Mouse (Mus musculus): ENCODE measurements around the gene Akap5. TPM values are rescaled to one million over a fixed set of nuclear protein-coding genes. Genes with fewer than 3 reads are reported as not detected.
A peak's percentile ranks its signal among the peaks of the same experiment; 100 is the strongest.

Akap5 gene
- polyA plus RNA-seq, 1 experiment from 2014 or later: 7.4 TPM

DNA sequence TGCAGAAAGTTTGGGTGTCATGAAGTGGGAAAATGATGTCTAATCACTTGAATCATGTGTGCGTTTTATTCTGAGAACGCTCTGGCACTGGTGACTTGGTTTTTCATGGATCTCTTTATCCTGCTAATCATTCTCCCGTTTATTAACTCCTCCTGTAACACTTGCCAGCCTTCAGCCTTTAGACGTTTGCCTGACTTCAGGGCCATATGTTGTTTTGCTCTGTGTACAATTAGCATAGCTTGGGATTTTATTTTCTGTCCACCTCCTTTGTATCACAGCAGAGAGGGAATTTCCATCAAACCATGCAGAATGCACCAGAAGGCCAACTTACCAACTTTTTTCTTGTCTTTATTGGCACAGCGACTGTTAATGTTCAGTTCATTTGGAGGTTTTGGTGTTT is 26.9 kb upstream of the Akap5 start:
- WGBS: 51% methylated on average over 5 of the region's 5 CpGs
- peak; percentile 76 for ATAC-seq (replicated peaks)
- peaks cover 3% of the 10 kb centered on the region for H3K4me1 ChIP-seq
- H3K27ac ChIP-seq (replicated peaks): no peak overlapping the region
- no peak overlapping the region for H3K9ac ChIP-seq (replicated peaks)
- no peak overlapping the region for H3K4me2 ChIP-seq (replicated peaks)
- peaks cover 35% of the 10 kb centered on the region; the same call in 1 of the 2 replicates for H3K36me3 ChIP-seq
- no peaks in the 10 kb centered on the region for H3K9me3 ChIP-seq
- H3K27me3 ChIP-seq: no peaks in the 10 kb centered on the region
- no peak overlapping the region for H3K4me3 ChIP-seq

DNA sequence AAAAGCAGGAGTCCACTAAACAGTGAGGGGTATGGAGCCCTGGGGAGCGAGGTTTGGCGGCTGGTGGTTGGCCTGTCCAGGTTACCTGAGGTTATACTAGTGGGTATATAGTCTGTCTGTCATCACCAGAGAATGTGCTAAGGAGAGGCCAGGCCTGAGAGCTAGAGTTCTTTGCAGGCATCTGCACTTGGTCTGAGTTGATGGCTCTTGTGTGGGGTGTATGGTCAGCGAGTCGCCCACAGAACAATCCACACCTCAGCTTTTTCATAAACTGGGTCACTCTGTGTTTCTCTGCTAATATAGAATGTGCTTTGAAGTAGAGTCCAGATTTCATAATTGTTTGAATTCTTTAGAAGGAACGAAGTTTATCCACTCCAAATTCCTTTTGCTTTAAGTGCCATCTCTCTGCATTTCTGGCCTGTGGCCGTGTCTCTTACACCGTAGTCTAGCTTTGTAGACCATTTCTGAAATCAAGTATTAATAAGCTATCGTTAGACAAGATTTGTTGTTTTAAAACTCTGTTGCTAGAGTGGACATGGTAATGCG is 25.3 kb upstream of the Akap5 start:
- H3K4me3 ChIP-seq: no peak overlapping the region
- H3K4me1 ChIP-seq: peaks cover 12% of the 10 kb centered on the region
- no peak overlapping the region for H3K4me2 ChIP-seq (replicated peaks)
- no peak overlapping the region for H3K9ac ChIP-seq (replicated peaks)
- no peaks in the 10 kb centered on the region for H3K9me3 ChIP-seq
- H3K27ac ChIP-seq (replicated peaks): no peak overlapping the region
- H3K27me3 ChIP-seq: no peaks in the 10 kb centered on the region
- H3K36me3 ChIP-seq: peaks cover 31% of the 10 kb centered on the region; the same call in 1 of the 2 replicates
- no peak for ATAC-seq (replicated peaks)
- 94% methylated on average over 9 of the region's 9 CpGs for WGBS

DNA sequence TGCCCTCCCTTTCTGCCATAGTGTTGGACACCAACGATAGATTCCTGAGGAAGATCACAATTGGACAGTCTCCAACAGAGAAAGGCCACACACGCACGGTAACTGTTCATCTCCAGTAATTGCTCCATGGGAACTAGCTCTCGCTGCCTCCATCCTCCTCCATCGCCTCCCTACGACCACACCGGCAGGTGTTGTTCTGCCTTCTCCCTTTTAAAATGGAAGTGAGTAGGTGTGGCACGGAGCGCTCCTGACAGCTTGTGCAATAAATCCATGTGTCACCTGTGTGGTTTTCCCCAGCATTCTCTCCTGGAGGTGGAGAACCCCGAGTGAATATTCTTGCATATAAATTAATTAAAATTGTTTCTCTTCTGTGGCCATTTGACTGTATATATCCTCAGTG is 24.3 kb upstream of the Akap5 start:
- H3K36me3 ChIP-seq: peaks cover 29% of the 10 kb centered on the region; the same call in 1 of the 2 replicates

DNA sequence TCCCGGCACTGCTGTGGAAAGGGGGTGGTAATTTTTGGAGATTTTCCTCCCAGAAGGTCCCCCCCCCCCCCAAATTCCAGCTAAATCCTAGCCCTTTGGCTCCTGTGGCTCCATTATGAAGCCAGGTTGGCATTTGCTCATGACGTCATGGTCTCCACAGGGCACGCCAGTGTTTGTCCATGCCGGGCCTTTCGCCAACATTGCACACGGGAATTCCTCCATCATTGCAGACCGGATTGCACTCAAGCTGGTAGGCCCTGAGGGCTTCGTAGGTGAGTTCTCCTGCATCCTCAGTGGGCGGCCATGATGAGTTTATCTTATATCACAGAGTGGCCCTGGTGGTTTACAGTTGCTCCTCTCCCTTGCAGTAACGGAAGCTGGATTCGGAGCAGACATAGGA is 21.2 kb upstream of the Akap5 start:
- Histone ChIP-seq H3K27ac (replicated peaks) (0 out of 2 replicates have a peak overlapping the region, but pooled peaks have one; percentile 59), H3K4me2 (replicated peaks) (no peak overlapping the region), H3K9me3 (no peaks in the 10 kb centered on the region), H3K4me1 (peaks cover 19% of the 10 kb centered on the region), H3K27me3 (no peaks in the 10 kb centered on the region), H3K4me3 (no peak overlapping the region), H3K36me3 (peaks cover 19% of the 10 kb centered on the region; the same call in 1 of the 2 replicates), H3K9ac (replicated peaks) (no peak overlapping the region)
- WGBS: 82% methylated on average over 11 of the region's 11 CpGs
- ATAC-seq (replicated peaks): peak; percentile 7; the same call in 1 of the 2 replicates

More for the DNA sequence above, 24.3 kb upstream of the Akap5 start:
- no peak for ATAC-seq (replicated peaks)
- Histone ChIP-seq H3K9me3 (no peaks in the 10 kb centered on the region), H3K9ac (replicated peaks) (no peak overlapping the region), H3K4me3 (no peak overlapping the region), H3K4me2 (replicated peaks) (no peak overlapping the region), H3K27me3 (no peaks in the 10 kb centered on the region), H3K27ac (replicated peaks) (no peak overlapping the region), H3K4me1 (peaks cover 12% of the 10 kb centered on the region)
- 86% methylated on average over 10 of the region's 10 CpGs for WGBS

DNA sequence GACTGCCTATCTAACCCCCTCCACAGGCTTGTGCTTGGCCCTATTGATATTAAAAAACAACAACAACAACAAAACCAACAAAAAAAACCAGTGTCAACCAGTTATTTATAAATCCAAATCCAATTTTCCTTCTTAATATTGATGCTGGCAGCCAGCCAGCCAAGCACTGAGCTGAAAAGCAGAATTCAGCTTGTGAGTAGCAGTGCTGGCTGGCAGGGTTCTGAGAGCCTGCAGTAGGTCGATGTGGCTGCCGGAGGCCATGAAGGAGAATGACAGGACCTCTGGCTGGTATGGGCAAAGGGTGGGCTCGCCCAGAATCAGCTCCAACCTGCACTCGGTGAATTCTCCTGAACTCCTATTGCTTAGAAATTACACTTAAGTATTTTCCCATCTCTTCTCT is 20.5 kb upstream of the Akap5 start:
- no peak overlapping the region for H3K4me2 ChIP-seq (replicated peaks)
- no peaks in the 10 kb centered on the region for H3K27me3 ChIP-seq
- no peak overlapping the region for H3K9ac ChIP-seq (replicated peaks)
- WGBS: 33% methylated on average over 4 of the region's 4 CpGs
- peak overlapping the region; percentile 59 for H3K27ac ChIP-seq (replicated peaks)
- no peaks in the 10 kb centered on the region for H3K9me3 ChIP-seq
- peaks cover 14% of the 10 kb centered on the region; the same call in 1 of the 2 replicates for H3K36me3 ChIP-seq
- ATAC-seq (replicated peaks): 0 out of 2 replicates have a peak, but pooled peaks have one; percentile 57
- no peak overlapping the region for H3K4me3 ChIP-seq
- peaks cover 19% of the 10 kb centered on the region for H3K4me1 ChIP-seq

DNA sequence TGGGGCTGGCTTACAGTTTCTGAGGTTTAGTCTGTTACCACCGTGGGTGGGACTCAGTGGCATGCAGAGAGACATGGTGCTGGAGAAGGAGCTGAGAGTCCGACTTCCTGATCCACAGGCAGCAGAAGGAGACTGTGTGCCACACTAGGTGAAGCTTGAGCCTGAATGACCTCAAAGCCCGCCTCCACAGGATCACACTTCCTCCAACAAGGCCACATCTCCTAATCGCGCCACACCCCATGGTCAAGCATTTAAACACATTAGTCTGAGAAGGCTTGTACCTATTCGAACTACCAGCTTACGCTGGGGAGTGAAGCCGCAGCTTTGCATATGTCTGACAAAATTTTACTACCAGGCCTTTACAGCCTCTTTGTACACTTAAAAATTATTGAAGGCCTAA is 19.6 kb upstream of the Akap5 start:
- no peaks in the 10 kb centered on the region for H3K9me3 ChIP-seq
- no peak overlapping the region for H3K27ac ChIP-seq (replicated peaks)
- no peak overlapping the region for H3K4me2 ChIP-seq (replicated peaks)
- no peak overlapping the region for H3K9ac ChIP-seq (replicated peaks)
- peaks cover 19% of the 10 kb centered on the region for H3K4me1 ChIP-seq
- no peaks in the 10 kb centered on the region for H3K27me3 ChIP-seq
- no peak for ATAC-seq (replicated peaks)
- H3K36me3 ChIP-seq: peaks cover 14% of the 10 kb centered on the region; the same call in 1 of the 2 replicates
- WGBS: 92% methylated on average over 8 of the region's 8 CpGs
- H3K4me3 ChIP-seq: no peak overlapping the region

DNA sequence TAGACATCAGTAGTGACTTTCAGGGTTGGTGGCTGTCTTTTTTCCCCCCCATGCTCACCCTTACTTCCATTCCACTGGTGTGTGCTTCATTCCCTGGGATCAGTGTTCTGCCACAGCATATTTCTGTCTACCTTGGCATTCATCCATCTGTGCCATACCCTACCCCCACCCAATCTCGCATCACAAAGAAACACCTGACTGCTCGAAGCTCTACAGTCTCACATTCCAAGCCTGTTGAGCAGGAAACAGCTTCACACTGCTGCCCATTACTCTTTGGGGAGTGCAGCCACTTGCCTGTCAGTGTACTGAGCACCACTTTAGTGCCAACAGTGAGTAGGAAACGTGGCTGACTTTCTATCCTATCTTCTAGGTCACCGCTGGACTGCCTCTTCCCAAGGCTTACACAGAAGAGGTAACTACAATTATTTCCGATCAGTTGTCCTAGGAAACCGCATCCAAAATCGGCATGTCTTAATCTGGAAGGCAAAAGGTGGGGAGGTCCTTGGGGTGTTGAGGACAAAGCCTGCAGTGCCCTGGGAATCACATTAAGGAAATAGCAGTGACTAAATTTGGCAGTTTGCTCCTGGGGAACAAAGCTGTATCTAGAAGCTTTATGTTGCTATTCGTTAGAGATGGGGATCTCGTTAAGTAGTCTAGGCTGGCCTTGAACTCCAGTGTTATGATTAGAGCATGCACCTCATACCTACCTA is 17.7 kb upstream of the Akap5 start:
- Histone ChIP-seq H3K4me2 (replicated peaks) (no peak overlapping the region), H3K4me1 (peaks cover 19% of the 10 kb centered on the region), H3K9me3 (no peaks in the 10 kb centered on the region), H3K9ac (replicated peaks) (no peak overlapping the region), H3K27ac (replicated peaks) (no peak overlapping the region), H3K36me3 (peaks cover 4% of the 10 kb centered on the region), H3K27me3 (no peaks in the 10 kb centered on the region), H3K4me3 (no peak overlapping the region)
- WGBS: 52% methylated on average over 9 of the region's 9 CpGs
- 0 out of 2 replicates have a peak, but pooled peaks have one; percentile 44 for ATAC-seq (replicated peaks)

DNA sequence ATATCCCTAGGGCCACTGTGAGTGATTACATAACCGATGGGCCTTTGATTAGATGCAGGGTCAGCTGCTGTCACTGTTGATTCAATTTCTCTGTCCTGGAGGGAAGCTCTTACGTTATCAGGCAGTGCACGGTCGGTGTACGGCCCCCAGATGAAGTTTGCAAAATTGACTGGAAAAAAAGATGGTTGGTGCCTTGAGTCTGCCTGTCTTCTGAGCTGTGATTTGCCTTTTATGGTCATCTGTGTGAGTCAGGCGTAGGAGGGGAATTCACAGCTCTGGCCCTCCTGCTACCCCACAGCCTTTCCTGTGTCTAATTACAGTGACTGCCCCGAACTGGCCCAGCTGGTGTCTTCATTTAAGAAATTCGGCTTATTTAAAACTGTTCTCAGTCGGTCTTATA is 16.7 kb upstream of the Akap5 start:
- Histone ChIP-seq H3K27me3 (no peaks in the 10 kb centered on the region), H3K4me3 (no peak overlapping the region), H3K27ac (replicated peaks) (no peak overlapping the region), H3K9ac (replicated peaks) (no peak overlapping the region), H3K9me3 (no peaks in the 10 kb centered on the region), H3K4me1 (peaks cover 19% of the 10 kb centered on the region), H3K4me2 (replicated peaks) (no peak overlapping the region), H3K36me3 (peaks cover 11% of the 10 kb centered on the region)
- ATAC-seq (replicated peaks): no peak
- WGBS: 72% methylated on average over 9 of the region's 9 CpGs

DNA sequence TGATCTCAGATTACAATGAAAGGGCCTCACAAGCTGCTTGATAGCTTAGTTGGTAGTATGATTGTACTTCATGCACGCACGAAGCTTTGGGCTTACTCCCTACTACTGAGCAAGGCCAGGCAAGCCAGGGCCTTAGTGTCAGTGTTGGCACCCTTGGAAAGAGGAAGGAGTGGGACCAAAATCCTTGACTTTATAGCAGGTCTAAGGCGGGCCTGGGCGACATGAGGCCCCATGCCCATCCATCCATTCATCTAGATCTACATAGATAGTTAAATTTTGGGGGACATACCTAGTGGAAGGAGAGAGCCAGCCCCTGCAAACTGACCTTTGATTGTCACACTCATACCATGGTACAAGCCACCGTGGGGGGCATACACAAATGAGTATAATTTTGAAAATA is 16.3 kb upstream of the Akap5 start:
- ATAC-seq (replicated peaks): no peak
- H3K36me3 ChIP-seq: peaks cover 13% of the 10 kb centered on the region
- no peaks in the 10 kb centered on the region for H3K9me3 ChIP-seq
- 94% methylated on average over 5 of the region's 5 CpGs for WGBS
- no peak overlapping the region for H3K27ac ChIP-seq (replicated peaks)
- H3K4me3 ChIP-seq: no peak overlapping the region
- no peak overlapping the region for H3K9ac ChIP-seq (replicated peaks)
- peaks cover 19% of the 10 kb centered on the region for H3K4me1 ChIP-seq
- H3K4me2 ChIP-seq (replicated peaks): no peak overlapping the region
- H3K27me3 ChIP-seq: no peaks in the 10 kb centered on the region

DNA sequence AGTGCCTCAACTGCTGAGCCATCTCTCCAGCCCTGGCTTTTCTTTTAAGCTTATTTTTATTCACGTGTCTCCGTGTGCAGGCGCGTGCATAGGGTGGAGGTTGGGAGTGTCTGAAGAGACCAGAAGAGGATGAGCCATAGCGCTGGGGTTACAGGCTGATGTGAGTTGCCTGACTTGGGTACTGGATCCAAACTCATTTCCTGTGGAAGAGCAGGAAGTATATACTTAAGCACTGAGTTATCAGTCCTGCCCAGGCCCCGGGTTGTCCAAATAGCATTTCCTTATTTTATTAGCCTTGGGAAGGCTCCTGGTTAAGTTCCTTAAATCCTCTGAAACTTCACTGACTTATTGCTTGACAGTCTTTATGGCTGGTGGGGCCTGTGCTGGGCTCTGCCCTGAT is 14.7 kb upstream of the Akap5 start:
- no peaks in the 10 kb centered on the region for H3K9me3 ChIP-seq
- ATAC-seq (replicated peaks): no peak

DNA sequence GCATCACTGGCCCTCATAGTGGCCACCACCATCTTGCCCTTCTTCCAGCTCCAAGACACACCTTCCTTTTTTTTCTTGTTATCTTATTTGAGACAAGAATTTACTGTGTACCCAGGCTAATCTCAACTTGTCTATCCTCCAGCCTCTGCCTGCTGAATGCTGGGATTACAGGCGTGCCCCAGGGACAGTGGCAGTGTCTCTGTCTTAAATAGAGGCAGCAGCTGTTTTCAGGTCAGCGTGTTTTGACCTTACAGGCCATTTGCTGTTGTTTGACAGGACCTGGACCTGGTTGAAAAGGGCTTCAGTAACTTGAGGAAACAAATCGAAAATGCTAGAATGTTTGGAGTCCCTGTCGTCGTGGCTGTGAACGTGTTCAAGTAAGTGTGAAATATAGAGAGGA is 14.1 kb upstream of the Akap5 start:
- no peak overlapping the region for H3K9ac ChIP-seq (replicated peaks)
- no peak overlapping the region for H3K4me3 ChIP-seq
- 83% methylated on average over 6 of the region's 6 CpGs for WGBS
- no peaks in the 10 kb centered on the region for H3K9me3 ChIP-seq
- H3K27me3 ChIP-seq: no peaks in the 10 kb centered on the region
- peaks cover 11% of the 10 kb centered on the region; the same call in 1 of the 2 replicates for H3K4me1 ChIP-seq
- H3K4me2 ChIP-seq (replicated peaks): no peak overlapping the region
- no peak for ATAC-seq (replicated peaks)
- no peak overlapping the region for H3K27ac ChIP-seq (replicated peaks)
- peaks cover 16% of the 10 kb centered on the region for H3K36me3 ChIP-seq

More for the DNA sequence above, 14.7 kb upstream of the Akap5 start:
- Histone ChIP-seq H3K27me3 (no peaks in the 10 kb centered on the region), H3K9ac (replicated peaks) (no peak overlapping the region), H3K4me3 (no peak overlapping the region), H3K27ac (replicated peaks) (no peak overlapping the region), H3K4me1 (peaks cover 11% of the 10 kb centered on the region; the same call in 1 of the 2 replicates), H3K4me2 (replicated peaks) (no peak overlapping the region), H3K36me3 (peaks cover 16% of the 10 kb centered on the region)
- 90% methylated on average over 6 of the region's 6 CpGs for WGBS

DNA sequence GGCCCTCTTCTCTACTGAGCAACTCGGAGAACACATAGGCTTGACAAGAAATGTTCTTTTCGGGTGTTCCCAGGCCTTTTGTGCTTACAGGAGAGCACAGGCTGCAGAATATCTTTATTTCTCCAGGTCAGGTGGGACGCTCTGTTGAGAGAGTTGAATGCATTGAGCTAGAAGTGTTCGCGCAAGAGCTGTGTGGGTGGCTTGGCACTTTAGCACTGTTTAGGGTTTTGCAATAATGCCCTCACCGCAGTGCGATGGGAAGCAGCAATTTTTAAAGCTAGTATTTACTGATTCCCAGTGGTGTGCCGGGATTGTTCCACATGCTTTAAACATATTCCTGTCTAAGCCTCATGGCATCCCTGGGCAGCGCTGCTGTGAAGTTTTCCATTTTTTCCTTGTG is 13.5 kb upstream of the Akap5 start:
- no peak overlapping the region for H3K27ac ChIP-seq (replicated peaks)
- H3K4me2 ChIP-seq (replicated peaks): no peak overlapping the region
- H3K4me1 ChIP-seq: peaks cover 9% of the 10 kb centered on the region; the same call in 1 of the 2 replicates
- H3K36me3 ChIP-seq: peaks cover 16% of the 10 kb centered on the region
- no peaks in the 10 kb centered on the region for H3K9me3 ChIP-seq
- 96% methylated on average over 9 of the region's 9 CpGs for WGBS
- no peak overlapping the region for H3K4me3 ChIP-seq
- H3K27me3 ChIP-seq: no peaks in the 10 kb centered on the region
- H3K9ac ChIP-seq (replicated peaks): no peak overlapping the region
- no peak for ATAC-seq (replicated peaks)

Measured in forebrain, embryonic 15.5 days (tissue).